Mouse (Mus musculus) embryonic facial prominence, embryonic 10.5 days (tissue): ENCODE data around the gene Uap1l1. TPM values are rescaled to one million over a fixed set of nuclear protein-coding genes. Genes with fewer than 3 reads are reported as not detected.
A peak's percentile ranks its signal among the peaks of the same experiment; 100 is the strongest.
"Not testable (repeated sequence)": the region's sequence is repeated elsewhere in the genome, so short reads cannot be mapped to it uniquely, and the experiment has no call there.

Experiments used
- DNase-seq: peaks from one replicate; pipeline ENCODE4 v3.0.0-alpha.2; 2017; ENCODE audit warnings: low spot score
- H3K27ac ChIP-seq: fragments of 300-500 bp; sonication (generic); replicated peaks from 2 replicates; pipeline ENCODE4 v1.5.1; 2016; ENCODE audit warnings: mild to moderate bottlenecking
- H3K27me3 ChIP-seq: fragments of 300-500 bp; sonication (generic); replicated peaks from 2 replicates; pipeline ENCODE4 v1.6.1; 2016; ENCODE audit warnings: low read depth, mild to moderate bottlenecking; ENCODE audit not compliant: poor library complexity, severe bottlenecking
- H3K36me3 ChIP-seq: fragments of 300-500 bp; sonication (generic); replicated peaks from 2 replicates; pipeline ENCODE4 v1.6.1; 2016; ENCODE audit warnings: mild to moderate bottlenecking, moderate library complexity
- H3K4me1 ChIP-seq: fragments of 300-500 bp; sonication (generic); 2 replicates; pipeline ENCODE4 v1.6.1; 2016
- H3K4me3 ChIP-seq: fragments of 300-500 bp; sonication (generic); 2 replicates; pipeline ENCODE4 v1.5.1; 2016; ENCODE audit warnings: mild to moderate bottlenecking, moderate library complexity
- H3K9me3 ChIP-seq: fragments of 300-500 bp; sonication (generic); 2 replicates; pipeline ENCODE4 v1.6.1; 2016; ENCODE audit warnings: mild to moderate bottlenecking
- WGBS: fragments of 180-500 bp; shearing (Covaris S2); methylation state at CpG from one replicate; pipeline ENCODE4 v1.1.7; 2016; 5-methylcytosine and 5-hydroxymethylcytosine counted together
- polyA plus RNA-seq: library from polyadenylated mRNA; unstranded; fragments of >200 nt; fragmentation: Nextera tagmentation; extraction: Ambion mirVana; gene quantifications from 2 replicates; pipeline ENCODE4 v1.2.1, GENCODE M21; 2016

The Uap1l1 gene
- 8.5 and 11.4 TPM in 2 replicates for polyA plus RNA-seq

GRCm38 (mm10) chr2:25365091-25365761 lies at the start of gene Uap1l1:
Uap1l1 (minus strand) TSS chr2:25365682.
- peak within 1 kb of the TSS; percentile 74 for H3K4me3 ChIP-seq
- H3K4me1 ChIP-seq = peaks cover 12% of the 10 kb centered on the region
- no peaks in the 10 kb centered on the region for H3K36me3 ChIP-seq
- H3K27me3 ChIP-seq = peaks cover 61% of the 10 kb centered on the region
- DNase-seq = peak; percentile 83
- under 1% methylated on average over 54 of the region's 54 CpGs for WGBS
- no peaks in the 10 kb centered on the region for H3K9me3 ChIP-seq
- H3K27ac ChIP-seq = peak within 1 kb of the TSS; percentile 65

DNA sequence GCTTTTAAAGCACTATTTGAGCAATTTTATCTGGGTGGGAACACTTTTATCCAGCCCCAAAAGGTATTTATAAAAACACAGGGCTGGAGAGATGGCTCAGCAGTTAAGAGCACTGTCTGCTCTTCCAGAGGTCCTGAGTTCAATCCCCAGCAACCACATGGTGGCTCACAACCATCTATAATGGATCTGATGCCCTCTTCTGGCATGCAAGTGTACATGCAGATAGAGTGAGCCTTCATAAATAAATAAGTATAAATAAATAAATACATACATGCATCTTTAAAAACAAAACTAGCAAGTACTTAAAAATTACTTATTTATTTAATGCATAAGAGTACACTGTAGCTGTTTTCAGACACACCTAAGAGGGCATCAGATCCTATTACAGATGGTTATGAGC lies 48.0 kb upstream of the Uap1l1 start:
- DNase-seq, H3K4me3 ChIP-seq, H3K9me3 ChIP-seq, H3K27me3 ChIP-seq, H3K4me1 ChIP-seq, H3K36me3 ChIP-seq, H3K27ac ChIP-seq: not testable (repeated sequence)

GRCm38 (mm10) chr2:25408908-25409307 lies 43.4 kb upstream of the Uap1l1 start:
- H3K9me3 ChIP-seq = no peaks in the 10 kb centered on the region
- no peak overlapping the region for H3K4me3 ChIP-seq
- WGBS = 89% methylated on average over 10 of the region's 10 CpGs
- H3K36me3 ChIP-seq = peaks cover 10% of the 10 kb centered on the region; the same call in 1 of the 2 replicates
- peaks cover 23% of the 10 kb centered on the region for H3K27me3 ChIP-seq
- no peak overlapping the region for H3K27ac ChIP-seq
- H3K4me1 ChIP-seq = 0 out of 2 replicates have a peak, but pooled peaks cover under 1% of the 10 kb centered on the region
- DNase-seq = no peak

DNA sequence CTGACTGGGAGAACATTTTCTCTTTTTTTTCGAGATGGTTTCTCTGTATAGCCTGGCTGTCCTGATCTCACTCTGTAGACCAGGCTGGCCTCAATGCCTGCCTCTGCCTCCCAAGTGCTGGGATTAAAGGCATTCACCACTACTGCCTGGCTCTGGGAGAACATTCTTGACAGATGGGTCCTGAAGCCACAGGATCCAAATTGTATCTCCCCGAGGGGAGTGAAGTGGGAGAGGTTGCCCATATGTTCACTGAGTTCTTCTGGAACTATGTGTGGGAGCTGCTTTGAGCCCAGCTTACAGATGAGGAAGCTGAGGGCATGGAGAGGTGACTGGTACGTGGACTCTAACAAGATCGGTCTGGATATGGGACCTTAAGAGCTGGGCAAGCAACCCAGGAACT lies 38.5 kb upstream of the Uap1l1 start:
- DNase-seq = no peak
- H3K4me1 ChIP-seq = peaks cover 23% of the 10 kb centered on the region
- H3K36me3 ChIP-seq = peaks cover 8% of the 10 kb centered on the region; the same call in 1 of the 2 replicates
- peak overlapping the region; percentile 68 for H3K4me3 ChIP-seq
- no peaks in the 10 kb centered on the region for H3K9me3 ChIP-seq
- H3K27ac ChIP-seq = no peak overlapping the region
- WGBS = 83% methylated on average over 4 of the region's 4 CpGs
- peaks cover 72% of the 10 kb centered on the region for H3K27me3 ChIP-seq

DNA sequence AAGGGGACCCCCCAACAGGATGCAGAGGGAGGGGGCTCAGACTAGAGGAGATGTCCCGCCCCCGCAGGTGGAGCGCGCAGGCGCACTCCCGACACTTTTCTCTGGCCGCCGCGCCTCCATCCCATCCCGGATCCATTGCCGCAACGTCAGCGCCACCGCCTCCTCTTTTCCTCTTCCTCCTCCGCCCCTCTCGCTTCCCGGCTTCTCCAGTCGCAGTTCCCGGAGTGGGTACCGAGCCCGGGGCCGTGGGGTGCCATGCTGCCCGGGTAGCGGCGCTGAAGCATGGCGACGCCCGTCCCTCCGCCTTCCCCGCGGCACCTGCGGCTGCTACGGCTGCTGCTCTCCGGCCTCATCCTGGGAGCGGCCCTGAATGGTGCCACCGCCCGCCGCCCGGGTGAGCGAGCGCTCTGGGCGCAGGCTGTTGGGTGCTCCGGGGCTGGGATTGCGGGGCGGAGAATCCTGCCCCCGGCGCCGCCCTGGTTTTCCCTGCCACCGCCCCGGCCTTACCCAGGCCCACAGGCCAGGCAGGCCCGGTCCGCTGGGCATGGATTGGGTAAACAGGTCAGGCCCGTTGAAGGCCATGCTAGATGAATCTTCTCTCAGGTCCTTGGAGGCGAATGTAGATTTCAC lies 37.6 kb upstream of the Uap1l1 start:
- Histone ChIP-seq H3K36me3 (peaks cover 3% of the 10 kb centered on the region; the same call in 1 of the 2 replicates), H3K9me3 (no peaks in the 10 kb centered on the region), H3K27me3 (peaks cover 79% of the 10 kb centered on the region), H3K4me1 (peaks cover 23% of the 10 kb centered on the region), H3K27ac (peak overlapping the region; percentile 72), H3K4me3 (peak overlapping the region; percentile 68)
- DNase-seq = peak; percentile 62
- 1% methylated on average over 54 of the region's 54 CpGs for WGBS

- Histone ChIP-seq H3K4me3 (peak overlapping the region; percentile 68), H3K36me3 (no peaks in the 10 kb centered on the region; the same call in 1 of the 2 replicates), H3K9me3 (no peaks in the 10 kb centered on the region), H3K4me1 (peaks cover 23% of the 10 kb centered on the region), H3K27me3 (peaks cover 85% of the 10 kb centered on the region), H3K27ac (peak overlapping the region; percentile 72; the same call in 1 of the 2 replicates)
- DNase-seq = peak; percentile 88
- WGBS = 1% methylated on average over 13 of the region's 13 CpGs
These were observed 37.0 kb upstream of the Uap1l1 start for GRCm38 (mm10) chr2:25402377-25402971.

DNA sequence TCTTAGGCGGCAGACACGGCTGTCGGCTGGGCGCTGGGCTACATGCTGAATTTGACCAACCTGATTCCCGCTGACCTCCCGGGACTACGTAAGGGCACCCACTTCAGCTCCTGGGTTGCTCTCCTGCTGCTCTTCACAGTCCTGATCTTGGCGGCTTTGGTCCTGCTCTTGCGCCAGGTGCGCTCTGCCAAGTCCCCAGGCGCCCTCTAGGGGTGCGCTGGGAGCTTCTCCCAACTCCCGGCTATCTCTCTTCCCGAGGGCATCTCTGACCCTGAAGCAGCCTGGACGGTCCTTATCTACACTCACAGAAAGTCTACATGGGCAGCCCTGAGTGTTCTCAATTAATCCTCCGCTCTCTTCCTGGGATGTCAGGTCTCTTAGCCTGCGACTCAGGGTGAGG lies 35.3 kb upstream of the Uap1l1 start:
- 4% methylated on average over 17 of the region's 17 CpGs for WGBS

GRCm38 (mm10) chr2:25400291-25400690 lies 34.8 kb upstream of the Uap1l1 start:
- Histone ChIP-seq H3K27me3 (peaks cover 99% of the 10 kb centered on the region), H3K36me3 (no peaks in the 10 kb centered on the region), H3K27ac (no peak overlapping the region), H3K4me3 (peak overlapping the region; percentile 28; the same call in 1 of the 2 replicates), H3K9me3 (no peaks in the 10 kb centered on the region), H3K4me1 (peaks cover 40% of the 10 kb centered on the region)
- 24% methylated on average over 16 of the region's 16 CpGs for WGBS
- no peak for DNase-seq

More for the DNA sequence above, 35.3 kb upstream of the Uap1l1 start:
- Histone ChIP-seq H3K27ac (no peak overlapping the region), H3K27me3 (peaks cover 97% of the 10 kb centered on the region), H3K36me3 (no peaks in the 10 kb centered on the region), H3K4me3 (peak overlapping the region; percentile 28; the same call in 1 of the 2 replicates), H3K9me3 (no peaks in the 10 kb centered on the region), H3K4me1 (peaks cover 35% of the 10 kb centered on the region)
- DNase-seq = peak; percentile 41

DNA sequence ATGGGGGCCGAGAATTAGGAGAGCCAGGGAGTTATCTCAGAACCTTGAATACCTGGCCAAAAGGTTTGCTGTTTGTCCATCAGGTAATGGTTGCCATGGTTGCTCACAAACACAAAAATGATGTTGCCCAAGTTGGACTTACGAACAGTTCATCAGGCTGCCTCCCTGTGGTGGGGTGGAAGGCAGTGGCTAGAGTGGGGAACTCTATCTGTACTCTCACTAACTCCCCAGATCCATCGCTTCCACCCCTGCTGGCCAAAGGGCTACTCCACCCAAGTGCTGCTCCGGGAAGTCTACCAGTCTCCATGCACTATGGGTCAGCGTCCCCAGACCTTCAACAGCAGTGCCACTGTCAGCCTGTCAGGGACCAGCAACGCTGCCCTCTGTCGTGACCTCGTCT lies 33.6 kb upstream of the Uap1l1 start, which contains the start of gene Npdc1:
Npdc1 (plus strand) TSS at position 301 of the 400 bp plus-strand sequence.
- WGBS = 70% methylated on average over 8 of the region's 8 CpGs
- Histone ChIP-seq H3K27me3 (peaks cover 100% of the 10 kb centered on the region), H3K4me3 (no peak within 1 kb of the TSS), H3K4me1 (peaks cover 43% of the 10 kb centered on the region), H3K9me3 (no peaks in the 10 kb centered on the region), H3K27ac (no peak within 1 kb of the TSS), H3K36me3 (no peaks in the 10 kb centered on the region)
- DNase-seq = no peak

GRCm38 (mm10) chr2:25398065-25398464 lies 32.6 kb upstream of the Uap1l1 start:
- WGBS = 86% methylated on average over 7 of the region's 7 CpGs
- peaks cover 96% of the 10 kb centered on the region for H3K27me3 ChIP-seq
- H3K9me3 ChIP-seq = no peaks in the 10 kb centered on the region
- DNase-seq = no peak
- H3K36me3 ChIP-seq = no peaks in the 10 kb centered on the region
- H3K4me3 ChIP-seq = no peak overlapping the region
- H3K4me1 ChIP-seq = peaks cover 34% of the 10 kb centered on the region
- no peak overlapping the region for H3K27ac ChIP-seq

DNA sequence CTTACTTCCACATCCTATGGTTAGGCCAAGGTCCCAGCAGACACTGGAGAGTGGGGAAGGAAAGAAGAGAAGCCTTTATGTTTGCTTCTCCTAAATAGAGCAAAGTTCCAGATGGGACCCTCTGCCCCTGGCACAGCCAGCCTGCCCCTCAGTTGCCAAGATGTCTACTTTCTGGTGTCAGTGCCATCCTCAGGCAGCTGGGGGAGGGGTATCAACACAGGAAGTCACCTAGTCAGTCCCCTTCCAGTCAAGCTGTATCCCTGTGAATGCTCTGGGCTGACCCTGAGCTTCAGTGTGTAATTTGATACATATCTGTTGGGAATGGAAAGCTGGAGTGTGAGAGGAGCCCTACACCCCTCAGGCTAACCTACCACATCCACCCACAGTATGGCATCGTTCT lies 31.5 kb upstream of the Uap1l1 start:
- Histone ChIP-seq H3K4me1 (peaks cover 25% of the 10 kb centered on the region), H3K27ac (no peak overlapping the region), H3K9me3 (no peaks in the 10 kb centered on the region), H3K36me3 (no peaks in the 10 kb centered on the region), H3K4me3 (no peak overlapping the region), H3K27me3 (peaks cover 85% of the 10 kb centered on the region)
- DNase-seq = no peak
- 26% methylated on average over 1 of the region's 1 CpGs for WGBS

DNA sequence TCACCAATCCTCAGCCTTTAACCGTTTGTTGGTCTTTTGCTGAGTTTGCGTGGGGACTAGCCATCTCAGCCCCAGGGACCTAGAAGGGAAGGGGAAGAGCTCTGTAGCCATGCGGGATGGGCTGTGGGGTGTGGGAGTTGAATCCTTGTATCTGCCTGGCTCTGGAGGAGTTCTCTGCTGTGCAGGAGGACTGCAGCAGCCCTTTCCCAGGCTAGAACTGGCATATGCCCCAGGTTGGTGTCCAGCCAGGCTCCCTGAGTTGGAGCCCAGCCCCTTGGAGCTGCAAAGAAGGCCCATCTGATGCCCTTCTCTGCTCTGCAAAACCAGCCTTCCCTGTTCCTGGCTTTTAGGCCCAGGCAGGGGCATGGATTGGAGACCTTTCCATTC lies 31.1 kb upstream of the Uap1l1 start:
- H3K4me1 ChIP-seq = peaks cover 25% of the 10 kb centered on the region
- no peaks in the 10 kb centered on the region for H3K9me3 ChIP-seq
- H3K4me3 ChIP-seq = no peak overlapping the region; the same call in 1 of the 2 replicates
- H3K36me3 ChIP-seq = no peaks in the 10 kb centered on the region
- no peak for DNase-seq
- H3K27ac ChIP-seq = no peak overlapping the region
- 31% methylated on average over 3 of the region's 3 CpGs for WGBS
- peaks cover 81% of the 10 kb centered on the region for H3K27me3 ChIP-seq
